Mouse (Mus musculus) CH12.LX (cell line): ENCODE data around the gene Cblb. TPM values are rescaled to one million over a fixed set of nuclear protein-coding genes. Genes with fewer than 3 reads are reported as not detected.

Experiments used
- DNase-seq: peaks from one replicate; pipeline ENCODE4 v3.0.0-alpha.2; 2013; ENCODE audit errors: extremely low read depth
- H3K27ac ChIP-seq: 2 replicates; pipeline ENCODE4 v1.5.1; 2012; ENCODE audit warnings: low read depth, mild to moderate bottlenecking, control low read depth, moderate library complexity; ENCODE audit not compliant: insufficient read depth
- H3K27me3 ChIP-seq: replicated peaks from 2 replicates; pipeline ENCODE3; 2012; ENCODE audit warnings: inconsistent platforms
- H3K36me3 ChIP-seq, 2 experiments: replicated peaks in 1 of 2; 2 replicates each; pipeline versions ENCODE3 to v1.6.1; 2012; ENCODE audit warnings: inconsistent platforms in 1 of 2, low read length in 1 of 2, mild to moderate bottlenecking in 1 of 2, mixed read lengths in 1 of 2, moderate library complexity in 1 of 2; ENCODE audit not compliant: control insufficient read depth in 1 of 2, insufficient read depth in 1 of 2
- H3K4me1 ChIP-seq, 2 experiments: 2 replicates each; pipeline ENCODE4 v1.6.1; 2012; ENCODE audit warnings: inconsistent platforms in 1 of 2, moderate library complexity in 1 of 2; ENCODE audit not compliant: insufficient read depth in 2 of 2, control insufficient read depth in 1 of 2
- H3K4me2 ChIP-seq: 2 replicates; pipeline ENCODE4 v1.6.1; 2012; ENCODE audit warnings: low read depth, mild to moderate bottlenecking, control low read depth; ENCODE audit not compliant: poor library complexity, insufficient read depth, severe bottlenecking
- H3K4me3 ChIP-seq, 3 experiments: fragments of 150-350 bp in 1 of 3; sonication (generic) in 1 of 3; replicated peaks in 1 of 3; 2 replicates each; pipeline versions ENCODE3 to v1.5.1; 2011 to 2012; ENCODE audit warnings: low read depth in 2 of 3, low read length in 2 of 3, mild to moderate bottlenecking in 2 of 3, moderate library complexity in 2 of 3, control low read depth in 1 of 3, improper control_type of control experiment in 1 of 3, inconsistent platforms in 1 of 3, mixed read lengths in 1 of 3; ENCODE audit not compliant: poor library complexity in 1 of 3
- H3K79me2 ChIP-seq: replicated peaks from 2 replicates; pipeline ENCODE4 v1.6.1; 2012; ENCODE audit warnings: mild to moderate bottlenecking, moderate library complexity; ENCODE audit not compliant: control insufficient read depth, poor library complexity, insufficient read depth, severe bottlenecking; ENCODE audit errors: extremely low read depth
- H3K9ac ChIP-seq: 2 replicates; pipeline ENCODE4 v1.6.1; 2012; ENCODE audit warnings: low read depth, mild to moderate bottlenecking, control low read depth, moderate library complexity; ENCODE audit not compliant: insufficient read depth
- H3K9me3 ChIP-seq: replicated peaks from 2 replicates; pipeline ENCODE3; 2012; ENCODE audit warnings: low read length, inconsistent platforms, mixed read lengths
- BHLHE40 ChIP-seq: IDR thresholded peaks from 2 replicates; pipeline ENCODE4 v1.6.1; 2011; ENCODE audit warnings: mild to moderate bottlenecking, low read depth, low read length, improper control_type of control experiment
- CTCF ChIP-seq, 2 experiments: IDR thresholded peaks in 1 of 2; conservative IDR thresholded peaks in 1 of 2; 2 replicates each; pipeline ENCODE4 v1.5.1; 2011 to 2012; ENCODE audit warnings: low read depth in 2 of 2, low read length in 2 of 2, improper control_type of control experiment in 1 of 2, inconsistent platforms in 1 of 2, mild to moderate bottlenecking in 1 of 2, moderate library complexity in 1 of 2
- ELF1 ChIP-seq: IDR thresholded peaks from 2 replicates; pipeline ENCODE4 v1.6.1; 2014; ENCODE audit warnings: low read depth, mild to moderate bottlenecking, inconsistent platforms, low read length, improper control_type of control experiment
- EP300 ChIP-seq: IDR thresholded peaks from 2 replicates; pipeline ENCODE4 v1.6.1; 2011; ENCODE audit warnings: low read length, improper control_type of control experiment
- ETS1 ChIP-seq: conservative IDR thresholded peaks from 2 replicates; pipeline ENCODE4 v1.6.1; 2012; ENCODE audit warnings: low read depth, mild to moderate bottlenecking, inconsistent platforms, low read length, improper control_type of control experiment, moderate library complexity
- GABPA ChIP-seq: IDR thresholded peaks from 2 replicates; pipeline ENCODE4 v1.6.1; 2012; ENCODE audit warnings: low read depth, low read length, improper control_type of control experiment, inconsistent platforms; ENCODE audit not compliant: insufficient replicate concordance
- HCFC1 ChIP-seq: IDR thresholded peaks from 2 replicates; pipeline ENCODE4 v1.6.1; 2012; ENCODE audit warnings: low read depth, mild to moderate bottlenecking, inconsistent platforms, low read length, improper control_type of control experiment
- POLR2A ChIP-seq: IDR thresholded peaks from 2 replicates; pipeline ENCODE4 v1.6.1; 2011; ENCODE audit warnings: low read depth, mild to moderate bottlenecking, improper control_type of control experiment, low read length
- SIN3A ChIP-seq: IDR thresholded peaks from 2 replicates; pipeline ENCODE4 v1.6.1; 2012; ENCODE audit warnings: low read length, improper control_type of control experiment, inconsistent platforms
- SMC3 ChIP-seq: IDR thresholded peaks from 2 replicates; pipeline ENCODE4 v1.6.1; 2011; ENCODE audit warnings: low read depth, low read length, improper control_type of control experiment
- TCF12 ChIP-seq: IDR thresholded peaks from 2 replicates; pipeline ENCODE4 v1.6.1; 2014; ENCODE audit warnings: low read depth, mild to moderate bottlenecking, inconsistent platforms, low read length, improper control_type of control experiment
- USF2 ChIP-seq: conservative IDR thresholded peaks from 2 replicates; pipeline ENCODE4 v1.6.1; 2011; ENCODE audit warnings: low read depth, low read length, improper control_type of control experiment
- ZMIZ1 ChIP-seq: IDR thresholded peaks from 2 replicates; pipeline ENCODE4 v1.6.1; 2012; ENCODE audit warnings: low read depth, mild to moderate bottlenecking, inconsistent platforms, low read length, improper control_type of control experiment
- dilution Hi-C: fragments of 300-500 bp; cut with MboI; formaldehyde crosslinking; loops from 2 replicates; pipeline ENCODE4 v1.14.3; 2020; ENCODE audit warnings: low sequenced_read_pairs; ENCODE audit not compliant: extremely low pct_unique_long_range_greater_than_20kb, extremely low pct_ligation_motif_present
- in situ Hi-C: fragments of 300-500 bp; cut with MboI; formaldehyde crosslinking; loops from 3 replicates; pipeline ENCODE4 v1.14.3; 2019; ENCODE audit warnings: low sequenced_read_pairs, low pct_ligation_motif_present, low pct_unique_long_range_greater_than_20kb, mixed read lengths
- polyA plus RNA-seq: library from polyadenylated mRNA; unstranded; fragments of >175 nt; gene quantifications from 2 replicates; pipeline ENCODE4 v1.2.1, GENCODE M21; 2012; ENCODE audit warnings: low read depth; ENCODE audit not compliant: insufficient read length
- total RNA-seq, 2 experiments: library from RNA; depleted of rRNA; stranded (reverse); fragments of 300-350 nt in 1 of 2; fragments of >200 nt in 1 of 2; gene quantifications; 2 replicates each; pipeline ENCODE4 v1.2.3; 2012 to 2014

Gene Cblb
- total and polyA plus RNA-seq, 3 experiments = 3.5 to 18.9 (median 6.3) TPM

DNA sequence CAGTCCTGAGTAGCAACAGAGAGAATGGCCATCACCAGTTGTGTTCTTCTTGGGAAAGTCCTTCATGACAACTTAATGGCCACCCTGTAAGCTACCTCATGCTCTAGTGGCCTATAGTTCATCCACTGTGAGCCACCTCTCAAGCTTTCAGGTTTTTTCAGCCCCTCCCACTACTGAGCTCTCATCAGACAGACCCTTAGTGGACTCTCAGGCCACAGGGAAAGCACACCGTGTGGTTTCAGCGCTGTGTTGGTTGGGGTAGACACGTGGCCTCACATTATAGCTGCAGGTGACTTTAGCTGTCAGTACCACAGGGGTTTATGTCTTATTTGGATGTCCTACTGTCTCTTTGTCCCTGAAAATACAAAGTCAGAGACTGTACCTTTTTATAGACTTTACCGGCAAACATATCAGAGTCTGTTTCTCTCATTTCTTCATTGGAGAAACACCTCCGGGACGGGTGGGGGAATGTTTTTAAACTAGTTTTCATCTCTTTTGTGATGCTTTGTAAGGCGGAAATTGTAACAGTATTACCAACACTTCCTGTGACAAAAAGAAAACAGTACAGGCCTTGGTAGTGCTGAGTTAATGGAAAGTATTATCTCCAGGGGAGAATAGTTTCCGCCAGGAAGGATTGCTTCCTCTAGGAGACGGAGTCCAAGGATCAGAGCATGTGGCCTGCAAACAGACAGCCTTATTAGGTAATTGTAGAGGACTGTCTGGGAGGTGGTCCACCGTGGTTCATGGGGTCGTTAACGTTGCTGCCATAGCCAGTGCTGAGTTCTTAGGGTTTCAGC, 33.5 kb downstream of the Cblb start:
- H3K79me2 ChIP-seq = no peaks in the 10 kb centered on the region; the same call in 1 of the 2 replicates
- no peak overlapping the region for H3K4me2 ChIP-seq
- H3K9ac ChIP-seq = no peak overlapping the region
- TF ChIP-seq EP300 (no peak), TCF12 (no peak), HCFC1 (no peak), SMC3 (no peak), ZMIZ1 (no peak), POLR2A (no peak), BHLHE40 (0 out of 2 replicates have a peak, but pooled peaks have one; percentile 21), ETS1 (no peak)
- peaks cover 0 to 37% of the 10 kb centered on the region in 2 experiments for H3K36me3 ChIP-seq
- peaks cover 12 to 35% of the 10 kb centered on the region in 2 experiments for H3K4me1 ChIP-seq
- no peak overlapping the region for H3K27ac ChIP-seq
- H3K27me3 ChIP-seq = no peaks in the 10 kb centered on the region
- no peaks in the 10 kb centered on the region for H3K9me3 ChIP-seq
- H3K4me3 ChIP-seq = no peak overlapping the region
- in situ Hi-C loops (no loop called here), dilution Hi-C loops (no loop called here)
- DNase-seq = no peak

DNA sequence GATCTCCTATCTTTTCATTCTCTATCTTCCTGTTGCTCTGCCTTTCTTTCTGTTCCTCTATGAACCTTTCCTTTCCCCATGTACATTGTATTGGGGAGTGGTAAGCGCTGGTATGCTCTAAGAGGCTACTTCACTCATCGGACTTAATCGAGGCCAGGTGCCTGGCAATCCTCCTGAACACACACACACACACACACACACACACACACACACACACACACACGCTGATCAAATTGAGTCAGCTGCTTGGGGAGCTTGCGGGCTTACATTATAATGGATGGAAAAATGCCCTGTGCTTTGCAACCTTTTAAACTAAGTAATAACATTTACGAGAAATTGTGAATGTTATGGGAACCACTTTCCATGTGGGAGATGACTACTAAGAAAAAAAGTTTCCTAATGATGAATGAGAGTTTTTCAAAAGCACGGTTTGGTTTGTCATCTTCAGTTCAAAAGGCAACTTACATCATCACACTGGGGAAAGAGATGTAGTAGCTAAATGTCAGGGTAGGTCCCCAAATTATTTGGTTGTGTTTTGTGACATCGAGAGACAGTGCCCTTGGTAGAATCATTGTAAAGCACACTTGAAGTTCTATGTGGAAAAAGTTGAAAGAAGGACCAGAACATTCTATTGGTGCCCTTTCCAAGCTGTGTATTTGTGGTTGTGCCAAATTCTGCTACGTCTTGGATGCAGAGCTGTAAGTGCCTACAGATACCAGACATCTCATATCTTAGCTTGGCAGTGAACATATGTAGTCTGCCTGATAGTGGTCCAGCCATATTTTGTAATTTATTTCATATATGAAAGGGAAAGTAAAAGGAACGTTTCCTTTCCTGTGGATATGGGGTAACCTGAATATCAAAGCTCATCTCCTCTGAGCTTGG, 36.8 kb downstream of the Cblb start:
- Histone ChIP-seq H3K27ac (no peak overlapping the region), H3K4me2 (no peak overlapping the region), H3K9ac (no peak overlapping the region), H3K4me1 (peaks cover 2 to 38% of the 10 kb centered on the region in 2 experiments; a peak in 2 of 4 replicates), H3K27me3 (no peaks in the 10 kb centered on the region), H3K36me3 (peaks cover 0 to 40% of the 10 kb centered on the region in 2 experiments), H3K4me3 (no peak overlapping the region), H3K9me3 (no peaks in the 10 kb centered on the region), H3K79me2 (no peaks in the 10 kb centered on the region; the same call in 1 of the 2 replicates)
- dilution Hi-C loops = no loop called here
- in situ Hi-C loops = no loop called here
- no peak for DNase-seq
- TF ChIP-seq CTCF (conservative IDR thresholded peaks at IDR 0.05 in 1 of 2, IDR thresholded peaks at IDR 0.05 in 1 of 2; ENCODE audit: low read depth in 2 of 2, low read length in 2 of 2) (no peak), ELF1 (no peak), USF2 (no peak), GABPA (no peak), SIN3A (no peak), ZMIZ1 (no peak)
